Mouse (Mus musculus) lung, embryonic 15.5 days (tissue): ENCODE measurements around the gene Cdk5rap3. TPM values are rescaled to one million over a fixed set of nuclear protein-coding genes. Genes with fewer than 3 reads are reported as not detected.

Source experiments
- ATAC-seq: fragments of 200-750 bp; cut with Nextera tagmentation; 2 replicates; pipeline ENCODE4 v1.8.0; 2017; ENCODE audit warnings: moderate number of reproducible peaks, borderline replicate concordance; ENCODE audit not compliant: low FRiP score, low TSS enrichment; ENCODE audit errors: extremely low read depth
- H3K27ac ChIP-seq: fragments of 300-500 bp; sonication (generic); 2 replicates; pipeline ENCODE4 v1.5.1; 2015; ENCODE audit warnings: moderate library complexity, mild to moderate bottlenecking, inconsistent platforms
- H3K27me3 ChIP-seq: fragments of 300-500 bp; sonication (generic); 2 replicates; pipeline ENCODE4 v1.6.1; 2015; ENCODE audit warnings: inconsistent platforms
- H3K36me3 ChIP-seq: fragments of 300-500 bp; sonication (generic); 2 replicates; pipeline ENCODE4 v1.6.1; 2015; ENCODE audit warnings: inconsistent platforms
- H3K4me1 ChIP-seq: fragments of 300-500 bp; sonication (generic); 2 replicates; pipeline ENCODE4 v1.6.1; 2015; ENCODE audit warnings: inconsistent platforms
- H3K4me2 ChIP-seq: fragments of 300-500 bp; sonication (generic); 2 replicates; pipeline ENCODE4 v1.6.1; 2015; ENCODE audit warnings: inconsistent platforms, mild to moderate bottlenecking, moderate library complexity
- H3K4me3 ChIP-seq: fragments of 300-500 bp; sonication (generic); 2 replicates; pipeline ENCODE4 v1.5.1; 2015; ENCODE audit warnings: mild to moderate bottlenecking, inconsistent platforms
- H3K9ac ChIP-seq: fragments of 300-500 bp; sonication (generic); 2 replicates; pipeline ENCODE4 v1.6.1; 2015; ENCODE audit warnings: inconsistent platforms
- H3K9me3 ChIP-seq: fragments of 300-500 bp; sonication (generic); 2 replicates; pipeline ENCODE4 v1.6.1; 2016; ENCODE audit warnings: inconsistent platforms
- WGBS: fragments of 180-500 bp; shearing (Covaris S2); methylation state at CpG from one replicate; pipeline ENCODE4 v1.1.7; 2015; 5-methylcytosine and 5-hydroxymethylcytosine counted together
- polyA plus RNA-seq: library from polyadenylated mRNA; unstranded; fragments of >200 nt; fragmentation: Nextera tagmentation; extraction: Ambion mirVana; gene quantifications from 2 replicates; pipeline ENCODE4 v1.2.1, GENCODE M21; 2015

Cdk5rap3 gene
- polyA plus RNA-seq, 1 experiment from 2014 or later = 67.2 TPM

DNA sequence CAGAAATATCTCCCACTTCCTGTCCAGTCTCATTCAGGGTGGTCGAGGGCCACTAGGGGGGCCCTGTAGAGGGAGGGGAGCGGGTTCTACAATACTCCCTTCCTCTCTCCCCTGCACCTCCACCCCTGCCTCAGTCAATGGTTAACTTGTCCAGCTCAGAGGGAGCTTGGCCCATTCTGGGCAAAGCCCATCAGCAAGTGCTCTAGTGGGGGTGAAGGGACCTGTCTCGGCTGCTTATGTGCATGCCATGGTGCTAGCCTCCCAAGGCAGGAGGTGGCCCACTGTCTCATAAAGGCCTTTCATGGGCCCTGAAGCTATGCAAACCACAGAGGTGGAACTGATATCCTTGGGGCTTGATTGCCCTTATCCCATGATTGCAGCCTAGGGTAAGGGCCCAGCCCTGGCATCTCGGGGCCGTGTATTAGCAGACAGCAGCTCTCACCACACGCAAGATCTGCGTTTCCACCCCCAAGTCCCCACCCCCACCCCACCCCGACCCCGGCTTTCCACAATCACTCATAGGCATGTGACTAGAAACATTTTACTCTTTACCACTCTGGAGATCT, 13.6 kb upstream of the Cdk5rap3 start:
- 37% methylated on average over 9 of the region's 9 CpGs for WGBS
- Histone ChIP-seq H3K4me2 (peak overlapping the region; percentile 51), H3K27me3 (peaks cover 9% of the 10 kb centered on the region; the same call in 1 of the 2 replicates), H3K4me1 (peaks cover 29% of the 10 kb centered on the region), H3K9me3 (no peaks in the 10 kb centered on the region), H3K36me3 (no peaks in the 10 kb centered on the region), H3K4me3 (peak overlapping the region; percentile 42), H3K9ac (peak overlapping the region; percentile 44), H3K27ac (peak overlapping the region; percentile 96)
- ATAC-seq = peak; percentile 21; the same call in 1 of the 2 replicates

GRCm38 (mm10) chr11:96929096-96929765, 12.9 kb upstream of the Cdk5rap3 start:
- Histone ChIP-seq H3K4me2 (peak overlapping the region; percentile 51), H3K9me3 (no peaks in the 10 kb centered on the region), H3K36me3 (no peaks in the 10 kb centered on the region), H3K27ac (peak overlapping the region; percentile 96), H3K27me3 (peaks cover 9% of the 10 kb centered on the region; the same call in 1 of the 2 replicates), H3K4me1 (peaks cover 23% of the 10 kb centered on the region), H3K9ac (peak overlapping the region; percentile 44), H3K4me3 (peak overlapping the region; percentile 42)
- peak; percentile 77 for ATAC-seq
- WGBS = 7% methylated on average over 13 of the region's 13 CpGs

GRCm38 (mm10) chr11:96928691-96929090, 12.4 kb upstream of the Cdk5rap3 start:
- Histone ChIP-seq H3K4me2 (peak overlapping the region; percentile 51), H3K4me3 (peak overlapping the region; percentile 42), H3K4me1 (peaks cover 19% of the 10 kb centered on the region), H3K9ac (no peak overlapping the region), H3K9me3 (no peaks in the 10 kb centered on the region), H3K27me3 (peaks cover 9% of the 10 kb centered on the region; the same call in 1 of the 2 replicates), H3K27ac (peak overlapping the region; percentile 96), H3K36me3 (no peaks in the 10 kb centered on the region)
- WGBS = 5% methylated on average over 5 of the region's 5 CpGs
- ATAC-seq = peak; percentile 53; the same call in 1 of the 2 replicates

GRCm38 (mm10) chr11:96928088-96928487, 11.8 kb upstream of the Cdk5rap3 start, which contains the start of gene Prr15l:
Gene Prr15l, plus strand, starts transcription at chr11:96928104.
- Histone ChIP-seq H3K9me3 (no peaks in the 10 kb centered on the region), H3K4me2 (peak within 1 kb of the TSS; percentile 51), H3K27me3 (peaks cover 9% of the 10 kb centered on the region; the same call in 1 of the 2 replicates), H3K36me3 (no peaks in the 10 kb centered on the region), H3K27ac (peak within 1 kb of the TSS; percentile 96), H3K9ac (no peak within 1 kb of the TSS), H3K4me1 (peaks cover 14% of the 10 kb centered on the region), H3K4me3 (peak within 1 kb of the TSS; percentile 42)
- ATAC-seq = no peak
- WGBS = 47% methylated on average over 2 of the region's 2 CpGs

- H3K27me3 ChIP-seq = peaks cover 9% of the 10 kb centered on the region; the same call in 1 of the 2 replicates
- no peak for ATAC-seq
- H3K27ac ChIP-seq = no peak overlapping the region
- 75% methylated on average over 5 of the region's 5 CpGs for WGBS
- H3K36me3 ChIP-seq = no peaks in the 10 kb centered on the region
- no peak overlapping the region for H3K4me3 ChIP-seq
- no peak overlapping the region for H3K4me2 ChIP-seq
- H3K4me1 ChIP-seq = peaks cover 11% of the 10 kb centered on the region
- H3K9me3 ChIP-seq = no peaks in the 10 kb centered on the region
- no peak overlapping the region for H3K9ac ChIP-seq
Observed at GRCm38 (mm10) chr11:96926587-96926986, 10.3 kb upstream of the Cdk5rap3 start.

DNA sequence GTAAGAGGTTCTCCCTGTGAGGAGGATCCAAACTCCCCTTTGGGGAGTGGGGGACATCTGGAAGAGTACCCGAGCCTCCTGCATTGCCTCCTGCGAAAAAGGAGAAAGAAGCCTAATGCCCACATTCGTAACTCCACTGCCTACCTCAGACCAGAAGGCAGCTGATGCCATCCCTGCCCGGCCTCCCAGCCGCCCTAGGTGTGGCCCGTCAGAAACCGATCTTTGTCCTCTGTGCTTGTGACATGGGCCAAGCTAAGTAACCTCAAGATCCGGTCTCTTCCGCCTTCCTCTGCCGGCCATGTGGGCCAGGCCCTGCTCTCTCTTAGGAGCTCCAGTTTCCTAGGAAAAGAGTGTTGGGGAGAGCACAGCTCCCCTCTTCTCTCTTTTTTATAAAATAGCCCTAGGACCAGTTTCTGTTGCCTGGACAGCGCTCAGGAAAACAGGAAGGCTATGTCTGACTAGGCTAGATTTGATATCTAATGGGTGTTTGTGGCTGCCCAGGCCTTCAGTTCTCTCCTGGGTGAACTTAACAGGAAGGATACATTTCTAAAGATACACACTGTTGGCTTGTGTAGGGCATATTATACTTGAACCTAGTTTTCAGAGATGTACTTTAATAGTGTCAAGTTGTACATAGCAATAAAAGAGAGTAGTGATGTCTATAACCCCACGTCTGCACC, 9.3 kb upstream of the Cdk5rap3 start:
- WGBS = 81% methylated on average over 12 of the region's 12 CpGs
- ATAC-seq = no peak
- no peak overlapping the region for H3K4me3 ChIP-seq
- peaks cover 9% of the 10 kb centered on the region; the same call in 1 of the 2 replicates for H3K27me3 ChIP-seq
- no peaks in the 10 kb centered on the region for H3K36me3 ChIP-seq
- H3K9ac ChIP-seq = no peak overlapping the region
- H3K27ac ChIP-seq = no peak overlapping the region
- H3K4me1 ChIP-seq = peaks cover 11% of the 10 kb centered on the region
- H3K9me3 ChIP-seq = no peaks in the 10 kb centered on the region
- H3K4me2 ChIP-seq = no peak overlapping the region

GRCm38 (mm10) chr11:96924861-96925260, 8.6 kb upstream of the Cdk5rap3 start:
- Histone ChIP-seq H3K27ac (no peak overlapping the region), H3K27me3 (peaks cover 9% of the 10 kb centered on the region; the same call in 1 of the 2 replicates), H3K9ac (no peak overlapping the region), H3K4me1 (peaks cover 11% of the 10 kb centered on the region), H3K36me3 (no peaks in the 10 kb centered on the region), H3K4me3 (no peak overlapping the region), H3K4me2 (no peak overlapping the region), H3K9me3 (no peaks in the 10 kb centered on the region)
- 73% methylated on average over 11 of the region's 11 CpGs for WGBS
- no peak for ATAC-seq

GRCm38 (mm10) chr11:96919003-96919402, 2.7 kb upstream of the Cdk5rap3 start:
- no peak overlapping the region for H3K9ac ChIP-seq
- no peaks in the 10 kb centered on the region for H3K27me3 ChIP-seq
- H3K4me3 ChIP-seq = no peak overlapping the region
- no peaks in the 10 kb centered on the region for H3K36me3 ChIP-seq
- WGBS = 34% methylated on average over 6 of the region's 6 CpGs
- no peak for ATAC-seq
- no peaks in the 10 kb centered on the region for H3K9me3 ChIP-seq
- H3K4me2 ChIP-seq = no peak overlapping the region
- H3K27ac ChIP-seq = no peak overlapping the region
- H3K4me1 ChIP-seq = peaks cover 12% of the 10 kb centered on the region

DNA sequence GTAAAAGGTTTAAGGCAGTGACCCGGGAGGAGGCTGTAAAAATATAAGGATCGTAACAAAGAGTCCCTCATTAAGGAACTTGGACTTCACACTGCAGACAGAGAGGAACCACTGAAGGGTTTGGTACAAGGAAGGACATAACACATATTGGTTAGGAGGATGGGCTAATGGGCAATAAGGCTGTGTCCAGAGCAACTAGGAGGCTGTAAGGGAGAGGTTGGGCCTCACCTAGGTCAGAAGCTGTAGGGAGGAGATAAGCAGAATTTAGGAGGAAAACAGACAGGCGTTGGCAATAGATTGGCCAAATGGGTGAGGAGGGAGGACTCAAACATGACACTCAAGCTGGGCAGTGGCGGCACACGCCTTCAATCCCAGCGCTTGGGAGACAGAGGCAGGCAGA, 1.1 kb upstream of the Cdk5rap3 start:
- no peak overlapping the region for H3K9ac ChIP-seq
- H3K9me3 ChIP-seq = no peaks in the 10 kb centered on the region
- H3K4me3 ChIP-seq = no peak overlapping the region
- H3K4me1 ChIP-seq = peaks cover 12% of the 10 kb centered on the region
- WGBS = 90% methylated on average over 6 of the region's 6 CpGs
- ATAC-seq = no peak
- H3K36me3 ChIP-seq = no peaks in the 10 kb centered on the region
- no peaks in the 10 kb centered on the region for H3K27me3 ChIP-seq
- H3K4me2 ChIP-seq = no peak overlapping the region
- H3K27ac ChIP-seq = no peak overlapping the region

GRCm38 (mm10) chr11:96916885-96917396, 645 bp upstream of the Cdk5rap3 start:
- H3K27ac ChIP-seq = no peak overlapping the region
- ATAC-seq = peak; percentile 1; the same call in 1 of the 2 replicates

GRCm38 (mm10) chr11:96912682-96913081, 3.6 kb downstream of the Cdk5rap3 start:
- H3K9me3 ChIP-seq = no peaks in the 10 kb centered on the region
- no peaks in the 10 kb centered on the region for H3K27me3 ChIP-seq
- no peak overlapping the region for H3K27ac ChIP-seq
- H3K4me1 ChIP-seq = peaks cover 12% of the 10 kb centered on the region
- 69% methylated on average over 11 of the region's 11 CpGs for WGBS
- peaks cover 17% of the 10 kb centered on the region for H3K36me3 ChIP-seq
- H3K4me2 ChIP-seq = no peak overlapping the region
- no peak overlapping the region for H3K4me3 ChIP-seq
- ATAC-seq = no peak
- no peak overlapping the region for H3K9ac ChIP-seq

More at GRCm38 (mm10) chr11:96916885-96917396, 645 bp upstream of the Cdk5rap3 start:
- H3K4me3 ChIP-seq = peak overlapping the region; percentile 49
- no peak overlapping the region for H3K9ac ChIP-seq
- no peaks in the 10 kb centered on the region for H3K27me3 ChIP-seq
- WGBS = 30% methylated on average over 13 of the region's 13 CpGs
- peaks cover 12% of the 10 kb centered on the region for H3K4me1 ChIP-seq
- H3K9me3 ChIP-seq = no peaks in the 10 kb centered on the region
- peak overlapping the region; percentile 54 for H3K4me2 ChIP-seq
- no peaks in the 10 kb centered on the region for H3K36me3 ChIP-seq
